Mouse (Mus musculus) heart, adult 2 months (tissue): ENCODE data around the gene Trmt61a.

ENCODE experiments used
- CTCF ChIP-seq: fragments of 200-600 bp; IDR thresholded peaks from 2 replicates; pipeline ENCODE4 v1.8.1; 2022; ENCODE audit warnings: antibody characterized with exemption, mild to moderate bottlenecking, moderate library complexity
- EP300 ChIP-seq: fragments of 200-500 bp; IDR thresholded peaks from 2 replicates; pipeline ENCODE4 v1.6.1; 2011; ENCODE audit warnings: low read depth, low read length, control low read depth; ENCODE audit not compliant: insufficient read depth
- POLR2A ChIP-seq: fragments of 200-500 bp; IDR thresholded peaks from 2 replicates; pipeline ENCODE4 v1.6.1; 2011; ENCODE audit warnings: mild to moderate bottlenecking, low read depth, low read length, control low read depth; ENCODE audit not compliant: insufficient read depth

GRCm38 (mm10) chr12:111699542-111699941 lies 21.6 kb downstream of the Trmt61a start:
- TF ChIP-seq POLR2A = no peak
- TF ChIP-seq EP300 = no peak
- no peak for TF ChIP-seq CTCF
